Mouse (Mus musculus): ENCODE results near the gene Zfp106. TPM values are rescaled to one million over a fixed set of nuclear protein-coding genes. Genes with fewer than 3 reads are reported as not detected.
A peak's percentile ranks its signal among the peaks of the same experiment; 100 is the strongest.

Gene Zfp106
- polyA plus RNA-seq, 1 experiment = 79.1 TPM

- Histone ChIP-seq H3K4me3 (ENCODE audit: insufficient read depth, low read length) (no peak overlapping the region), H3K4me1 (ENCODE audit: control insufficient read depth, insufficient read depth, low read length) (peaks cover 26% of the 10 kb centered on the region), H3K27ac (ENCODE audit: insufficient read depth, low read depth, low read length) (no peak overlapping the region)
- TF ChIP-seq CTCF (IDR thresholded peaks at IDR 0.05; ENCODE audit: low read depth, low read length) (no peak), POLR2A (IDR thresholded peaks at IDR 0.05; ENCODE audit: borderline replicate concordance, low read depth, low read length) (no peak)
These were observed 81.7 kb downstream of the Zfp106 start for GRCm38 (mm10) chr2:120481921-120482320.

- H3K4me1 ChIP-seq (ENCODE audit: control insufficient read depth, insufficient read depth, low read length) = peaks cover 19% of the 10 kb centered on the region
- TF ChIP-seq CTCF (IDR thresholded peaks at IDR 0.05; ENCODE audit: low read depth, low read length) (peak; percentile 69), POLR2A (IDR thresholded peaks at IDR 0.05; ENCODE audit: borderline replicate concordance, low read depth, low read length) (no peak)
- no peak overlapping the region for H3K27ac ChIP-seq (ENCODE audit: insufficient read depth, low read depth, low read length)
- H3K4me3 ChIP-seq (ENCODE audit: insufficient read depth, low read length) = no peak overlapping the region
These were observed 85.0 kb downstream of the Zfp106 start for GRCm38 (mm10) chr2:120478600-120478999.

- no peak for TF ChIP-seq POLR2A (IDR thresholded peaks at IDR 0.05; ENCODE audit: borderline replicate concordance, low read depth, low read length)
- TF ChIP-seq CTCF (IDR thresholded peaks at IDR 0.05; ENCODE audit: low read depth, low read length) = no peak
- no peak overlapping the region for H3K4me3 ChIP-seq (ENCODE audit: insufficient read depth, low read length)
- H3K4me1 ChIP-seq (ENCODE audit: control insufficient read depth, insufficient read depth, low read length) = 0 out of 2 replicates have a peak, but pooled peaks cover 2% of the 10 kb centered on the region
- H3K27ac ChIP-seq (ENCODE audit: insufficient read depth, low read depth, low read length) = no peak overlapping the region
These were observed 87.2 kb downstream of the Zfp106 start for GRCm38 (mm10) chr2:120476277-120477087.

- Histone ChIP-seq H3K4me1 (ENCODE audit: control insufficient read depth, insufficient read depth, low read length) (peaks cover 35% of the 10 kb centered on the region), H3K4me3 (ENCODE audit: insufficient read depth, low read length) (no peak overlapping the region), H3K27ac (ENCODE audit: insufficient read depth, low read depth, low read length) (no peak overlapping the region)
- TF ChIP-seq CTCF (IDR thresholded peaks at IDR 0.05; ENCODE audit: low read depth, low read length) (no peak), POLR2A (IDR thresholded peaks at IDR 0.05; ENCODE audit: borderline replicate concordance, low read depth, low read length) (no peak)
These were observed 92.8 kb downstream of the Zfp106 start for GRCm38 (mm10) chr2:120470856-120471255.

GRCm38 (mm10) chr2:120469715-120470114 lies 93.9 kb downstream of the Zfp106 start:
- Histone ChIP-seq H3K4me3 (ENCODE audit: insufficient read depth, low read length) (no peak overlapping the region), H3K27ac (ENCODE audit: insufficient read depth, low read depth, low read length) (0 out of 2 replicates have a peak overlapping the region, but pooled peaks have one; percentile 21), H3K4me1 (ENCODE audit: control insufficient read depth, insufficient read depth, low read length) (peaks cover 46% of the 10 kb centered on the region)
- no peak for TF ChIP-seq CTCF (IDR thresholded peaks at IDR 0.05; ENCODE audit: low read depth, low read length)
- TF ChIP-seq POLR2A (IDR thresholded peaks at IDR 0.05; ENCODE audit: borderline replicate concordance, low read depth, low read length) = no peak

- Histone ChIP-seq H3K4me3 (ENCODE audit: insufficient read depth, low read length) (no peak overlapping the region), H3K27ac (ENCODE audit: insufficient read depth, low read depth, low read length) (peak overlapping the region; percentile 21; the same call in 1 of the 2 replicates), H3K4me1 (ENCODE audit: control insufficient read depth, insufficient read depth, low read length) (peaks cover 50% of the 10 kb centered on the region)
- TF ChIP-seq CTCF (IDR thresholded peaks at IDR 0.05; ENCODE audit: low read depth, low read length) (no peak), POLR2A (IDR thresholded peaks at IDR 0.05; ENCODE audit: borderline replicate concordance, low read depth, low read length) (no peak)
These were observed 94.4 kb downstream of the Zfp106 start for GRCm38 (mm10) chr2:120469220-120469619.

- H3K4me1 ChIP-seq (ENCODE audit: control insufficient read depth, insufficient read depth, low read length) = peaks cover 60% of the 10 kb centered on the region
- no peak for TF ChIP-seq POLR2A (IDR thresholded peaks at IDR 0.05; ENCODE audit: borderline replicate concordance, low read depth, low read length)
- no peak for TF ChIP-seq CTCF (IDR thresholded peaks at IDR 0.05; ENCODE audit: low read depth, low read length)
These were observed 95.6 kb downstream of the Zfp106 start for GRCm38 (mm10) chr2:120468011-120468410.

GRCm38 (mm10) chr2:120465397-120465785 lies 98.3 kb downstream of the Zfp106 start:
- no peak for TF ChIP-seq CTCF (IDR thresholded peaks at IDR 0.05; ENCODE audit: low read depth, low read length)
- TF ChIP-seq POLR2A (IDR thresholded peaks at IDR 0.05; ENCODE audit: borderline replicate concordance, low read depth, low read length) = no peak
- Histone ChIP-seq H3K4me1 (ENCODE audit: control insufficient read depth, insufficient read depth, low read length) (peaks cover 59% of the 10 kb centered on the region), H3K4me3 (ENCODE audit: insufficient read depth, low read length) (no peak overlapping the region), H3K27ac (ENCODE audit: insufficient read depth, low read depth, low read length) (no peak overlapping the region)

More at GRCm38 (mm10) chr2:120468011-120468410, 95.6 kb downstream of the Zfp106 start:
- H3K4me3 ChIP-seq (ENCODE audit: insufficient read depth, low read length) = no peak overlapping the region
- H3K27ac ChIP-seq (ENCODE audit: insufficient read depth, low read depth, low read length) = no peak overlapping the region

- peak overlapping the region; percentile 71 for H3K27ac ChIP-seq (ENCODE audit: insufficient read depth, low read depth, low read length)
- TF ChIP-seq POLR2A (IDR thresholded peaks at IDR 0.05; ENCODE audit: borderline replicate concordance, low read depth, low read length) = no peak
- TF ChIP-seq CTCF (IDR thresholded peaks at IDR 0.05; ENCODE audit: low read depth, low read length) = no peak
- H3K4me3 ChIP-seq (ENCODE audit: insufficient read depth, low read length) = no peak overlapping the region
- peaks cover 54% of the 10 kb centered on the region for H3K4me1 ChIP-seq (ENCODE audit: control insufficient read depth, insufficient read depth, low read length)
These were observed 98.8 kb downstream of the Zfp106 start for GRCm38 (mm10) chr2:120464732-120465396.

GRCm38 (mm10) chr2:120464091-120464490 lies 99.6 kb downstream of the Zfp106 start:
- TF ChIP-seq CTCF (IDR thresholded peaks at IDR 0.05; ENCODE audit: low read depth, low read length) (no peak), POLR2A (IDR thresholded peaks at IDR 0.05; ENCODE audit: borderline replicate concordance, low read depth, low read length) (no peak)
- Histone ChIP-seq H3K27ac (ENCODE audit: insufficient read depth, low read depth, low read length) (peak overlapping the region; percentile 71; the same call in 1 of the 2 replicates), H3K4me3 (ENCODE audit: insufficient read depth, low read length) (no peak overlapping the region), H3K4me1 (ENCODE audit: control insufficient read depth, insufficient read depth, low read length) (peaks cover 46% of the 10 kb centered on the region)
